Mouse (Mus musculus): Measurements from ENCODE around the gene Atxn10. TPM values are rescaled to one million over a fixed set of nuclear protein-coding genes. Genes with fewer than 3 reads are reported as not detected.

The Atxn10 gene
- polyA plus RNA-seq, 1 experiment from 2014 or later: 513 TPM

- no peaks in the 10 kb centered on the region for H3K9me3 ChIP-seq
- ATAC-seq: no peak
- peak overlapping the region; percentile 96 for H3K4me3 ChIP-seq (replicated peaks)
- peaks cover 31% of the 10 kb centered on the region for H3K4me1 ChIP-seq (replicated peaks)
- 58% methylated on average over 9 of the region's 9 CpGs for WGBS
- peak overlapping the region; percentile 79 for H3K4me2 ChIP-seq (replicated peaks)
- H3K27me3 ChIP-seq: no peaks in the 10 kb centered on the region
- no peaks in the 10 kb centered on the region for H3K36me3 ChIP-seq
- peak overlapping the region; percentile 96 for H3K9ac ChIP-seq (replicated peaks)
- peak overlapping the region; percentile 96 for H3K27ac ChIP-seq
Observed at GRCm38 (mm10) chr15:85337219-85337618, 1.2 kb downstream of the Atxn10 start.

- no peak overlapping the region for H3K27ac ChIP-seq
- no peaks in the 10 kb centered on the region for H3K9me3 ChIP-seq
- H3K4me2 ChIP-seq (replicated peaks): peak overlapping the region; percentile 79
- no peaks in the 10 kb centered on the region for H3K36me3 ChIP-seq
- WGBS: 92% methylated on average over 5 of the region's 5 CpGs
- H3K9ac ChIP-seq (replicated peaks): no peak overlapping the region; the same call in 1 of the 2 replicates
- H3K27me3 ChIP-seq: no peaks in the 10 kb centered on the region
- 0 out of 2 replicates have a peak overlapping the region, but pooled peaks have one; percentile 96 for H3K4me3 ChIP-seq (replicated peaks)
- H3K4me1 ChIP-seq (replicated peaks): peaks cover 31% of the 10 kb centered on the region
- ATAC-seq: no peak
Observed at GRCm38 (mm10) chr15:85337979-85338378, 1.9 kb downstream of the Atxn10 start.

- peaks cover 9% of the 10 kb centered on the region for H3K36me3 ChIP-seq
- no peaks in the 10 kb centered on the region for H3K27me3 ChIP-seq
- H3K4me1 ChIP-seq (replicated peaks): peaks cover 24% of the 10 kb centered on the region
- H3K27ac ChIP-seq: no peak overlapping the region
- no peaks in the 10 kb centered on the region for H3K9me3 ChIP-seq
- no peak overlapping the region for H3K4me3 ChIP-seq (replicated peaks)
- no peak for ATAC-seq
- H3K9ac ChIP-seq (replicated peaks): no peak overlapping the region
- 96% methylated on average over 2 of the region's 2 CpGs for WGBS
- no peak overlapping the region for H3K4me2 ChIP-seq (replicated peaks)
Observed at GRCm38 (mm10) chr15:85342246-85342645, 6.2 kb downstream of the Atxn10 start.

- 0 out of 2 replicates have a peak, but pooled peaks cover 5% of the 10 kb centered on the region for H3K4me1 ChIP-seq (replicated peaks)
- H3K27ac ChIP-seq: no peak overlapping the region
- no peak overlapping the region for H3K4me2 ChIP-seq (replicated peaks)
- peaks cover 9% of the 10 kb centered on the region for H3K36me3 ChIP-seq
- WGBS: 76% methylated on average over 2 of the region's 2 CpGs
- no peak overlapping the region for H3K9ac ChIP-seq (replicated peaks)
- H3K9me3 ChIP-seq: no peaks in the 10 kb centered on the region
- no peaks in the 10 kb centered on the region for H3K27me3 ChIP-seq
- H3K4me3 ChIP-seq (replicated peaks): no peak overlapping the region
- no peak for ATAC-seq
Observed at GRCm38 (mm10) chr15:85344673-85345072, 8.6 kb downstream of the Atxn10 start.

- 90% methylated on average over 6 of the region's 6 CpGs for WGBS
- Histone ChIP-seq H3K4me2 (replicated peaks) (no peak overlapping the region), H3K27me3 (no peaks in the 10 kb centered on the region), H3K4me1 (replicated peaks) (0 out of 2 replicates have a peak, but pooled peaks cover 7% of the 10 kb centered on the region), H3K9me3 (no peaks in the 10 kb centered on the region), H3K27ac (no peak overlapping the region), H3K9ac (replicated peaks) (no peak overlapping the region), H3K4me3 (replicated peaks) (no peak overlapping the region), H3K36me3 (peaks cover 10% of the 10 kb centered on the region)
- no peak for ATAC-seq
Observed at GRCm38 (mm10) chr15:85347058-85347700, 11.1 kb downstream of the Atxn10 start.

GRCm38 (mm10) chr15:85350144-85350543 lies 14.1 kb downstream of the Atxn10 start:
- Histone ChIP-seq H3K27ac (no peak overlapping the region), H3K4me3 (replicated peaks) (no peak overlapping the region), H3K9ac (replicated peaks) (no peak overlapping the region), H3K27me3 (no peaks in the 10 kb centered on the region), H3K36me3 (peaks cover 11% of the 10 kb centered on the region), H3K9me3 (no peaks in the 10 kb centered on the region), H3K4me2 (replicated peaks) (no peak overlapping the region), H3K4me1 (replicated peaks) (0 out of 2 replicates have a peak, but pooled peaks cover 9% of the 10 kb centered on the region)
- 81% methylated on average over 2 of the region's 2 CpGs for WGBS
- no peak for ATAC-seq

GRCm38 (mm10) chr15:85354060-85354459 lies 18.0 kb downstream of the Atxn10 start:
- no peak overlapping the region for H3K9ac ChIP-seq (replicated peaks)
- no peaks in the 10 kb centered on the region for H3K27me3 ChIP-seq
- no peak overlapping the region for H3K4me2 ChIP-seq (replicated peaks)
- ATAC-seq: no peak
- 96% methylated on average over 9 of the region's 9 CpGs for WGBS
- peaks cover 2% of the 10 kb centered on the region; the same call in 1 of the 2 replicates for H3K36me3 ChIP-seq
- H3K9me3 ChIP-seq: no peaks in the 10 kb centered on the region
- H3K27ac ChIP-seq: no peak overlapping the region
- no peak overlapping the region for H3K4me3 ChIP-seq (replicated peaks)
- 0 out of 2 replicates have a peak, but pooled peaks cover 13% of the 10 kb centered on the region for H3K4me1 ChIP-seq (replicated peaks)

GRCm38 (mm10) chr15:85356112-85356511 lies 20.1 kb downstream of the Atxn10 start:
- Histone ChIP-seq H3K4me2 (replicated peaks) (no peak overlapping the region), H3K27me3 (no peaks in the 10 kb centered on the region), H3K4me1 (replicated peaks) (0 out of 2 replicates have a peak, but pooled peaks cover 11% of the 10 kb centered on the region), H3K27ac (no peak overlapping the region), H3K4me3 (replicated peaks) (no peak overlapping the region), H3K9me3 (no peaks in the 10 kb centered on the region), H3K36me3 (peaks cover 17% of the 10 kb centered on the region), H3K9ac (replicated peaks) (no peak overlapping the region)
- no peak for ATAC-seq
- 85% methylated on average over 6 of the region's 6 CpGs for WGBS

- ATAC-seq: no peak
- Histone ChIP-seq H3K4me2 (replicated peaks) (no peak overlapping the region), H3K27me3 (no peaks in the 10 kb centered on the region), H3K9ac (replicated peaks) (no peak overlapping the region), H3K4me1 (replicated peaks) (0 out of 2 replicates have a peak, but pooled peaks cover 7% of the 10 kb centered on the region), H3K4me3 (replicated peaks) (no peak overlapping the region), H3K36me3 (peaks cover 30% of the 10 kb centered on the region), H3K9me3 (no peaks in the 10 kb centered on the region), H3K27ac (no peak overlapping the region)
- WGBS: 95% methylated on average over 4 of the region's 4 CpGs
Observed at GRCm38 (mm10) chr15:85357465-85358225, 21.6 kb downstream of the Atxn10 start.

- Histone ChIP-seq H3K27me3 (no peaks in the 10 kb centered on the region), H3K36me3 (peaks cover 37% of the 10 kb centered on the region), H3K4me3 (replicated peaks) (no peak overlapping the region), H3K9me3 (no peaks in the 10 kb centered on the region), H3K27ac (no peak overlapping the region), H3K4me2 (replicated peaks) (no peak overlapping the region), H3K4me1 (replicated peaks) (0 out of 2 replicates have a peak, but pooled peaks cover 7% of the 10 kb centered on the region), H3K9ac (replicated peaks) (no peak overlapping the region)
- ATAC-seq: no peak
- WGBS: 85% methylated on average over 2 of the region's 2 CpGs
Observed at GRCm38 (mm10) chr15:85359483-85359882, 23.4 kb downstream of the Atxn10 start.

- Histone ChIP-seq H3K4me3 (replicated peaks) (no peak overlapping the region), H3K9ac (replicated peaks) (no peak overlapping the region), H3K27me3 (no peaks in the 10 kb centered on the region), H3K4me2 (replicated peaks) (no peak overlapping the region), H3K36me3 (peaks cover 41% of the 10 kb centered on the region), H3K9me3 (no peaks in the 10 kb centered on the region), H3K27ac (no peak overlapping the region), H3K4me1 (replicated peaks) (0 out of 2 replicates have a peak, but pooled peaks cover 7% of the 10 kb centered on the region)
- ATAC-seq: no peak
- WGBS: 86% methylated on average over 4 of the region's 4 CpGs
Observed at GRCm38 (mm10) chr15:85359901-85360300, 23.9 kb downstream of the Atxn10 start.

GRCm38 (mm10) chr15:85364366-85364765 lies 28.3 kb downstream of the Atxn10 start:
- no peak overlapping the region for H3K4me3 ChIP-seq (replicated peaks)
- no peaks in the 10 kb centered on the region for H3K4me1 ChIP-seq (replicated peaks)
- no peak overlapping the region for H3K27ac ChIP-seq
- 90% methylated on average over 3 of the region's 3 CpGs for WGBS
- H3K9ac ChIP-seq (replicated peaks): no peak overlapping the region
- no peak for ATAC-seq
- no peak overlapping the region for H3K4me2 ChIP-seq (replicated peaks)
- no peaks in the 10 kb centered on the region for H3K9me3 ChIP-seq
- H3K36me3 ChIP-seq: peaks cover 62% of the 10 kb centered on the region
- no peaks in the 10 kb centered on the region for H3K27me3 ChIP-seq
